Mouse (Mus musculus) brown adipose tissue, adult 24 weeks (tissue): ENCODE results near the gene Pkhd1. TPM values are rescaled to one million over a fixed set of nuclear protein-coding genes. Genes with fewer than 3 reads are reported as not detected.

Experiments
- H3K27ac ChIP-seq: fragments of 200-500 bp; replicated peaks from 2 replicates; pipeline ENCODE4 v1.5.1; 2012; ENCODE audit warnings: low read depth, mild to moderate bottlenecking, low read length
- H3K4me1 ChIP-seq: fragments of 200-500 bp; 2 replicates; pipeline ENCODE4 v1.6.1; 2012; ENCODE audit warnings: low read length, mixed read lengths; ENCODE audit not compliant: control insufficient read depth, insufficient read depth, insufficient read length
- H3K4me3 ChIP-seq: fragments of 200-500 bp; 2 replicates; pipeline ENCODE4 v1.5.1; 2012; ENCODE audit warnings: low read depth, mild to moderate bottlenecking, low read length, moderate library complexity; ENCODE audit not compliant: insufficient read depth
- polyA plus RNA-seq: library from polyadenylated mRNA; stranded (reverse); fragments of >200 nt; gene quantifications from 2 replicates; pipeline ENCODE4 v1.2.4, GENCODE M21; 2012; ENCODE audit not compliant: missing spikeins, insufficient read depth, insufficient read length

Pkhd1 gene
- polyA plus RNA-seq: not detected in 2 replicates

- no peak within 1 kb of the TSS for H3K27ac ChIP-seq
- H3K4me3 ChIP-seq: no peak within 1 kb of the TSS
These were observed at the start of gene Pkhd1 for GRCm38 (mm10) chr1:20617849-20618530. Gene Pkhd1, minus strand, starts transcription at chr1:20618064.

GRCm38 (mm10) chr1:20667567-20667966, 49.7 kb upstream of the Pkhd1 start:
- no peak overlapping the region for H3K27ac ChIP-seq
- H3K4me1 ChIP-seq: no peaks in the 10 kb centered on the region
- H3K4me3 ChIP-seq: no peak overlapping the region

More at GRCm38 (mm10) chr1:20617849-20618530, at the start of gene Pkhd1:
- no peaks in the 10 kb centered on the region for H3K4me1 ChIP-seq

- Histone ChIP-seq H3K4me3 (no peak overlapping the region), H3K4me1 (no peaks in the 10 kb centered on the region), H3K27ac (no peak overlapping the region)
These were observed 48.4 kb upstream of the Pkhd1 start for GRCm38 (mm10) chr1:20666233-20666632.

GRCm38 (mm10) chr1:20655085-20655484, 37.2 kb upstream of the Pkhd1 start:
- no peak overlapping the region for H3K27ac ChIP-seq

GRCm38 (mm10) chr1:20653513-20654506, 35.9 kb upstream of the Pkhd1 start:
- Histone ChIP-seq H3K4me1 (no peaks in the 10 kb centered on the region), H3K27ac (no peak overlapping the region), H3K4me3 (no peak overlapping the region)

More at GRCm38 (mm10) chr1:20655085-20655484, 37.2 kb upstream of the Pkhd1 start:
- Histone ChIP-seq H3K4me3 (no peak overlapping the region), H3K4me1 (no peaks in the 10 kb centered on the region)

GRCm38 (mm10) chr1:20634856-20635255, 17.0 kb upstream of the Pkhd1 start:
- Histone ChIP-seq H3K4me3 (no peak overlapping the region), H3K27ac (no peak overlapping the region), H3K4me1 (no peaks in the 10 kb centered on the region)

- no peaks in the 10 kb centered on the region for H3K4me1 ChIP-seq
- no peak overlapping the region for H3K27ac ChIP-seq
- H3K4me3 ChIP-seq: no peak overlapping the region
These were observed 15.5 kb upstream of the Pkhd1 start for GRCm38 (mm10) chr1:20633276-20633869.

- Histone ChIP-seq H3K4me3 (no peak overlapping the region), H3K4me1 (no peaks in the 10 kb centered on the region), H3K27ac (no peak overlapping the region)
These were observed 6.7 kb upstream of the Pkhd1 start for GRCm38 (mm10) chr1:20624564-20624963.

- Histone ChIP-seq H3K27ac (no peak overlapping the region), H3K4me3 (no peak overlapping the region)
These were observed 5.5 kb upstream of the Pkhd1 start for GRCm38 (mm10) chr1:20623375-20623774.

GRCm38 (mm10) chr1:20620611-20621010, 2.7 kb upstream of the Pkhd1 start:
- Histone ChIP-seq H3K27ac (no peak overlapping the region), H3K4me3 (no peak overlapping the region), H3K4me1 (no peaks in the 10 kb centered on the region)

More at GRCm38 (mm10) chr1:20623375-20623774, 5.5 kb upstream of the Pkhd1 start:
- no peaks in the 10 kb centered on the region for H3K4me1 ChIP-seq

GRCm38 (mm10) chr1:20619363-20619762, 1.5 kb upstream of the Pkhd1 start:
- H3K4me1 ChIP-seq: no peaks in the 10 kb centered on the region
- H3K27ac ChIP-seq: no peak overlapping the region
- H3K4me3 ChIP-seq: no peak overlapping the region

GRCm38 (mm10) chr1:20612643-20613042, 5.2 kb downstream of the Pkhd1 start:
- H3K4me1 ChIP-seq: no peaks in the 10 kb centered on the region
- no peak overlapping the region for H3K27ac ChIP-seq
- H3K4me3 ChIP-seq: no peak overlapping the region

- Histone ChIP-seq H3K4me1 (no peaks in the 10 kb centered on the region), H3K27ac (no peak overlapping the region), H3K4me3 (no peak overlapping the region)
These were observed 12.4 kb downstream of the Pkhd1 start for GRCm38 (mm10) chr1:20605489-20605888.

GRCm38 (mm10) chr1:20590488-20590887, 27.4 kb downstream of the Pkhd1 start:
- H3K4me1 ChIP-seq: no peaks in the 10 kb centered on the region
- no peak overlapping the region for H3K27ac ChIP-seq
- H3K4me3 ChIP-seq: no peak overlapping the region

GRCm38 (mm10) chr1:20571469-20571868, 46.4 kb downstream of the Pkhd1 start:
- Histone ChIP-seq H3K4me1 (no peaks in the 10 kb centered on the region), H3K4me3 (no peak overlapping the region), H3K27ac (no peak overlapping the region)
